Mouse (Mus musculus): ENCODE measurements around the gene Klhdc3. TPM values are rescaled to one million over a fixed set of nuclear protein-coding genes. Genes with fewer than 3 reads are reported as not detected.

The Klhdc3 gene
- polyA plus RNA-seq, 2 experiments from 2014 or later = 22.1 to 25.8 TPM

Other genes with a start within 250 kb of the Klhdc3 start
- not detected for gene Slc22a7, start 242.5 kb downstream of the Klhdc3 start, polyA plus RNA-seq (2017; shearing (Covaris generic))
- gene Ttbk1, start 193.2 kb downstream of the Klhdc3 start, polyA plus RNA-seq (2017; shearing (Covaris generic)) = under 1 TPM; 0.24 to 0.55 TPM
- 1 to 10 TPM; 6.4 to 6.9 TPM for gene Dnph1, start 184.2 kb downstream of the Klhdc3 start, polyA plus RNA-seq (2017; shearing (Covaris generic))
- gene Cul9, start 134.5 kb downstream of the Klhdc3 start, polyA plus RNA-seq (2017; shearing (Covaris generic)) = 1 to 10 TPM; 4.2 to 5.6 TPM
- gene Srf, start 124.7 kb downstream of the Klhdc3 start, polyA plus RNA-seq (2017; shearing (Covaris generic)) = 1 to 10 TPM; 7.3 to 8.2 TPM
- gene Ptk7, start 51.4 kb downstream of the Klhdc3 start, polyA plus RNA-seq (2017; shearing (Covaris generic)) = not detected
- 10 to 100 TPM; 13.6 to 14.7 TPM for gene Klc4, start 34.9 kb downstream of the Klhdc3 start, polyA plus RNA-seq (2017; shearing (Covaris generic))
- gene Mrpl2, start 34.7 kb downstream of the Klhdc3 start, polyA plus RNA-seq (2017; shearing (Covaris generic)) = 10 to 100 TPM; 57.0 to 65.9 TPM
- 1 to 10 TPM; 3.3 to 5.9 TPM for gene Cul7, start 30.6 kb downstream of the Klhdc3 start, polyA plus RNA-seq (2017; shearing (Covaris generic))
- gene Rrp36, start 6.6 kb downstream of the Klhdc3 start, polyA plus RNA-seq (2017; shearing (Covaris generic)) = 10 to 100 TPM; 47.2 to 62.6 TPM
- gene Mea1, start 2.1 kb downstream of the Klhdc3 start, polyA plus RNA-seq (2017; shearing (Covaris generic)) = 100 to 1,000 TPM; 185 to 202 TPM
- gene Ppp2r5d, start 24.2 kb upstream of the Klhdc3 start, polyA plus RNA-seq (2017; shearing (Covaris generic)) = 10 to 100 TPM; 19.7 to 31.4 TPM
- 1 to 10 TPM; 5.0 to 7.2 TPM for gene Pex6, start 30.5 kb upstream of the Klhdc3 start, polyA plus RNA-seq (2017; shearing (Covaris generic))
- not detected for gene Gnmt, start 48.3 kb upstream of the Klhdc3 start, polyA plus RNA-seq (2017; shearing (Covaris generic))
- 10 to 100 TPM; 24.4 to 25.5 TPM for gene Cnpy3, start 71.3 kb upstream of the Klhdc3 start, polyA plus RNA-seq (2017; shearing (Covaris generic))
- gene Ptcra, start 82.8 kb upstream of the Klhdc3 start, polyA plus RNA-seq (2017; shearing (Covaris generic)) = under 1 TPM in 1 of 2 experiments, not detected in 1; 0.49 TPM
- 10 to 100 TPM; 16.1 to 18.9 TPM for gene 2310039H08Rik, start 91.7 kb upstream of the Klhdc3 start, polyA plus RNA-seq (2017; shearing (Covaris generic))
- 100 to 1,000 TPM; 159 to 205 TPM for gene Rpl7l1, start 101.8 kb upstream of the Klhdc3 start, polyA plus RNA-seq (2017; shearing (Covaris generic))
- gene Bicral, start 177.6 kb upstream of the Klhdc3 start, polyA plus RNA-seq (2017; shearing (Covaris generic)) = 10 to 100 TPM; 10.8 to 11.9 TPM
- 1 to 10 TPM; 8.4 to 9.1 TPM for gene Tbcc, start 209.8 kb upstream of the Klhdc3 start, polyA plus RNA-seq (2017; shearing (Covaris generic))
- gene Prph2, start 229.5 kb upstream of the Klhdc3 start, polyA plus RNA-seq (2017; shearing (Covaris generic)) = not detected